Mouse (Mus musculus) limb, embryonic 14.5 days (tissue): ENCODE measurements around the gene Cox6b1. TPM values are rescaled to one million over a fixed set of nuclear protein-coding genes. Genes with fewer than 3 reads are reported as not detected.

Source experiments
- ATAC-seq: fragments of 200-750 bp; cut with Nextera tagmentation; 2 replicates; pipeline ENCODE4 v1.8.0; 2017; ENCODE audit warnings: low read depth, moderate number of reproducible peaks, moderate TSS enrichment; ENCODE audit not compliant: low FRiP score
- DNase-seq: peaks from one replicate; pipeline ENCODE4 v3.0.0-alpha.2; 2015; ENCODE audit warnings: low spot score
- H3K27ac ChIP-seq: fragments of 300-500 bp; sonication (generic); replicated peaks from 2 replicates; pipeline ENCODE4 v1.5.1; 2014; ENCODE audit warnings: low read depth, mild to moderate bottlenecking, low read length, moderate library complexity, mixed read lengths
- H3K27me3 ChIP-seq: fragments of 300-500 bp; sonication (generic); 2 replicates; pipeline ENCODE4 v1.6.1; 2014; ENCODE audit warnings: low read length, mixed read lengths; ENCODE audit not compliant: control insufficient read depth, insufficient read depth
- H3K36me3 ChIP-seq: fragments of 300-500 bp; sonication (generic); 2 replicates; pipeline ENCODE4 v1.6.1; 2014; ENCODE audit warnings: mild to moderate bottlenecking, low read length, moderate library complexity, mixed read lengths; ENCODE audit not compliant: control insufficient read depth, insufficient read depth
- H3K4me1 ChIP-seq: fragments of 300-500 bp; sonication (generic); 2 replicates; pipeline ENCODE4 v1.6.1; 2014; ENCODE audit warnings: antibody characterized with exemption, low read length, mixed read lengths; ENCODE audit not compliant: control insufficient read depth, insufficient read depth
- H3K4me2 ChIP-seq: fragments of 300-500 bp; sonication (generic); replicated peaks from 2 replicates; pipeline ENCODE4 v1.6.1; 2014; ENCODE audit warnings: low read depth, mild to moderate bottlenecking, low read length, moderate library complexity; ENCODE audit not compliant: severe bottlenecking
- H3K4me3 ChIP-seq: fragments of 300-500 bp; sonication (generic); replicated peaks from 2 replicates; pipeline ENCODE4 v1.5.1; 2014; ENCODE audit warnings: low read length
- H3K9ac ChIP-seq: fragments of 300-500 bp; sonication (generic); 2 replicates; pipeline ENCODE4 v1.6.1; 2014; ENCODE audit warnings: mild to moderate bottlenecking, low read depth, low read length, moderate library complexity; ENCODE audit not compliant: severe bottlenecking
- H3K9me3 ChIP-seq: fragments of 300-500 bp; sonication (generic); 2 replicates; pipeline ENCODE4 v1.6.1; 2016; ENCODE audit warnings: low read length; ENCODE audit not compliant: control insufficient read depth
- POLR2A ChIP-seq: fragments of 200-500 bp; IDR thresholded peaks from 2 replicates; pipeline ENCODE4 v1.8.0; 2012; ENCODE audit warnings: inconsistent platforms, mild to moderate bottlenecking, moderate library complexity, borderline replicate concordance; ENCODE audit not compliant: insufficient read depth, insufficient read length; ENCODE audit errors: extremely low read depth
- WGBS: fragments of 180-500 bp; shearing (Covaris S2); extraction: QIAGEN DNeasy Blood & Tissue Kit; methylation state at CpG from one replicate; pipeline ENCODE4 v1.1.7; 2014; 5-methylcytosine and 5-hydroxymethylcytosine counted together
- polyA plus RNA-seq, 2 experiments: library from polyadenylated mRNA; depleted of rRNA in 1 of 2; stranded (reverse) in 1 of 2; unstranded in 1 of 2; fragments of >200 nt; fragmentation: Nextera tagmentation in 1 of 2; extraction: Ambion mirVana in 1 of 2; gene quantifications; 2 replicates each; pipeline versions ENCODE4 v1.2.1 to v1.2.3; 2012 to 2014

Cox6b1 gene
- polyA plus RNA-seq, 2 experiments, result 677 to 875 TPM

- Histone ChIP-seq H3K4me3 (peak within 1 kb of the TSS; percentile 88), H3K27me3 (no peaks in the 10 kb centered on the region), H3K27ac (peak within 1 kb of the TSS; percentile 15; the same call in 1 of the 2 replicates), H3K4me1 (peaks cover 8% of the 10 kb centered on the region; the same call in 1 of the 2 replicates), H3K9ac (peak within 1 kb of the TSS; percentile 91), H3K9me3 (no peaks in the 10 kb centered on the region), H3K4me2 (peak within 1 kb of the TSS; percentile 92), H3K36me3 (peaks cover 45% of the 10 kb centered on the region)
- WGBS, result 2% methylated on average over 59 of the region's 59 CpGs
- ATAC-seq, result peak; percentile 99
- peak; percentile 51; the same call in 1 of the 2 replicates for TF ChIP-seq POLR2A
- DNase-seq, result peak; percentile 99
Measured at GRCm38 (mm10) chr7:30649591-30650540, 23.9 kb upstream of the Cox6b1 start, which contains the start of gene Rbm42. Gene Rbm42, minus strand, starts transcription at chr7:30650317.

- Histone ChIP-seq H3K9me3 (no peaks in the 10 kb centered on the region), H3K27me3 (peaks cover 25% of the 10 kb centered on the region), H3K4me2 (no peak overlapping the region), H3K4me1 (no peaks in the 10 kb centered on the region), H3K36me3 (peaks cover 40% of the 10 kb centered on the region), H3K9ac (no peak overlapping the region), H3K27ac (no peak overlapping the region), H3K4me3 (no peak overlapping the region)
- no peak for TF ChIP-seq POLR2A
- DNase-seq (no peak), ATAC-seq (no peak)
- WGBS, result 17% methylated on average over 4 of the region's 4 CpGs
Measured at GRCm38 (mm10) chr7:30639083-30639482, 13.1 kb upstream of the Cox6b1 start.

GRCm38 (mm10) chr7:30636395-30636794 lies 10.4 kb upstream of the Cox6b1 start:
- no peaks in the 10 kb centered on the region for H3K9me3 ChIP-seq
- ATAC-seq (no peak), DNase-seq (no peak)
- H3K27me3 ChIP-seq, result peaks cover 43% of the 10 kb centered on the region
- no peak overlapping the region for H3K9ac ChIP-seq
- H3K27ac ChIP-seq, result no peak overlapping the region
- 21% methylated on average over 11 of the region's 11 CpGs for WGBS
- no peak for TF ChIP-seq POLR2A
- H3K4me1 ChIP-seq, result peaks cover 6% of the 10 kb centered on the region; the same call in 1 of the 2 replicates
- no peak overlapping the region for H3K4me3 ChIP-seq
- H3K4me2 ChIP-seq, result no peak overlapping the region
- H3K36me3 ChIP-seq, result peaks cover 13% of the 10 kb centered on the region

- H3K27ac ChIP-seq, result no peak within 1 kb of the TSS
- peak within 1 kb of the TSS; percentile 28; the same call in 1 of the 2 replicates for H3K9ac ChIP-seq
- WGBS, result 9% methylated on average over 5 of the region's 5 CpGs
- H3K4me1 ChIP-seq, result peaks cover 6% of the 10 kb centered on the region; the same call in 1 of the 2 replicates
- no peak for DNase-seq
- H3K27me3 ChIP-seq, result peaks cover 43% of the 10 kb centered on the region
- H3K4me3 ChIP-seq, result peak within 1 kb of the TSS; percentile 23
- peak within 1 kb of the TSS; percentile 30; the same call in 1 of the 2 replicates for H3K4me2 ChIP-seq
- no peaks in the 10 kb centered on the region for H3K9me3 ChIP-seq
- no peak for ATAC-seq
- no peak for TF ChIP-seq POLR2A
- peaks cover 8% of the 10 kb centered on the region; the same call in 1 of the 2 replicates for H3K36me3 ChIP-seq
Measured at GRCm38 (mm10) chr7:30635752-30636151, 9.8 kb upstream of the Cox6b1 start, which contains the start of gene Etv2. Gene Etv2, minus strand, starts transcription at chr7:30635852.

- peak overlapping the region; percentile 30; the same call in 1 of the 2 replicates for H3K4me2 ChIP-seq
- no peaks in the 10 kb centered on the region for H3K36me3 ChIP-seq
- peak overlapping the region; percentile 28; the same call in 1 of the 2 replicates for H3K9ac ChIP-seq
- peaks cover 43% of the 10 kb centered on the region for H3K27me3 ChIP-seq
- DNase-seq, result peak; percentile 25
- no peak overlapping the region for H3K27ac ChIP-seq
- peak overlapping the region; percentile 23 for H3K4me3 ChIP-seq
- H3K9me3 ChIP-seq, result no peaks in the 10 kb centered on the region
- ATAC-seq, result peak; percentile 56
- H3K4me1 ChIP-seq, result peaks cover 6% of the 10 kb centered on the region; the same call in 1 of the 2 replicates
- 2% methylated on average over 20 of the region's 20 CpGs for WGBS
- TF ChIP-seq POLR2A, result no peak
Measured at GRCm38 (mm10) chr7:30634621-30635020, 8.7 kb upstream of the Cox6b1 start.
